Mouse (Mus musculus) colon, adult 2 months (tissue): ENCODE data around the gene S100a5. TPM values are rescaled to one million over a fixed set of nuclear protein-coding genes. Genes with fewer than 3 reads are reported as not detected.

Source experiments
- polyA plus RNA-seq: library from polyadenylated mRNA; depleted of rRNA; stranded (reverse); fragments of >200 nt; gene quantifications from 2 replicates; pipeline ENCODE4 v1.2.3, GENCODE M21; 2012; rRNA removed

The S100a5 gene
- polyA plus RNA-seq = not detected in 2 replicates

DNA sequence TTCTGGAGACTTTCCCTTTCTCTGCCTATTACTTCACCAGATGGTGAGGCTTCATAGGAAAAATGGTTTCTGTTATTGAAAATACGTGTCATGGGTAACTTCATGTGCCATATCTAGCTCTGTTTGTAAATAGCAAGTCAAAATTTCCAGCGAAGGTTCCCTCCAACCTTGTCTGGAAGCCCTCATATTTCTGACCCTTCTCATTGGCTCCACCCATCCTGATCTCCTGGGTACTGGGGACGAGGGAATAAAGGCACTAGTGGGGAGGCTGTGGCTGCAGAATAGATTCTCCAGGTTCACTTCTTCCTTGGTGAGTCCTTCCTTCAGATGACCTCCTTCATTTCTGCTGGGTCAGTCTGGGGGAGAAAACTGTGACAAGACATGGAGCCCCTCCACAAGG is at the start of gene S100a5:
TSS of gene S100a5 (plus strand) at position 301 of the 400 bp plus-strand sequence.

DNA sequence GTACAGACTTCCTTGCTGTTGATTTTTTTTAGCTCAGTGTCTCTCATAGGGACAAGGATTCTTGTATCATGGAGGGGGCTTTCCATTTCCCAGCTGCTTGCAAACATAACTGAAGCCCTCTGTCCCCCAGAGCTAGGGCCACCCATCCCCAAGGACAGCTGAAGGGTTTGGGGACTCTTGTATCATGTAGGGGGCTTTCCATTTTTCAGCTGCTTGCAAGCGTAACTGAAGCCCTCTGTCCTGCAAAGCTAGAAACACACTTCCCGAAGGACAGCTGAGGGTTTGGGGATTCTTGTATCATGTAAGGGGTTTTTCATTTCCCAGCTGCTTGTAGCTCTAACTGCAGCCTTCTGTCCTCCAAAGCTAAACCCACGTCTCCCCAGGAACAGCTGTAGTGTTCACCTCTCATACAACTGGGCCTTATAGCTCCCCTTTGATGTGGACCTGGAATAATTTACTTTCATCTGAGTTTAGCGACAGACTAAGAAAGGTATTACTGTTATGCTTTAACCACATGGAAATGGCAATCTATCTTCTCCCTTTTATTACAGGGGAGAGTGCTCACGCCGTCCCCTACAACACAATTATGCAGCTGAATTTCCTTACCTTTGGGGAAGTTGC is 48.2 kb upstream of the S100a5 start, which contains the start of gene S100a3:
TSS of gene S100a3 (plus strand) at position 571 of the 621 bp plus-strand sequence.

DNA sequence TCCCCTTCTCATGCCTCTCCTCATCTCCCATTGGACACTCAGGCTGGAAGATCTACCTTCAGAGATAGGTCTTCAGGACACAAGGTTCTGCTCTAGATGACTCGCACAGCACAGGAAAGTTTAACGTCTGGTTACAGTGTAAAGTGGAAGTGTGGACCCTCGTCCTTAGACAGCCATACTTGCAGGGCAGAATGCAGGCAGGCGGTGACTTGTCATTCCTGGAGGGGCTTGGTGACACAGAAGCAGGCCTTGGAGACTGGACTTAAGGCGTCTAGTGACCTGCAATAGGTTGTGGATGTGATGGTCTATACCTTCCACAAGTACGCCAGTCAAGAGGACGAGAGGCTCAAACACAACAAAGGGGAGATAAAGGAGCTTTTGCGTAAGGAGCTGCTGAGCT is 18.4 kb upstream of the S100a5 start, which contains the start of gene S100a2:
TSS of gene S100a2 (plus strand) at position 301 of the 400 bp plus-strand sequence.

DNA sequence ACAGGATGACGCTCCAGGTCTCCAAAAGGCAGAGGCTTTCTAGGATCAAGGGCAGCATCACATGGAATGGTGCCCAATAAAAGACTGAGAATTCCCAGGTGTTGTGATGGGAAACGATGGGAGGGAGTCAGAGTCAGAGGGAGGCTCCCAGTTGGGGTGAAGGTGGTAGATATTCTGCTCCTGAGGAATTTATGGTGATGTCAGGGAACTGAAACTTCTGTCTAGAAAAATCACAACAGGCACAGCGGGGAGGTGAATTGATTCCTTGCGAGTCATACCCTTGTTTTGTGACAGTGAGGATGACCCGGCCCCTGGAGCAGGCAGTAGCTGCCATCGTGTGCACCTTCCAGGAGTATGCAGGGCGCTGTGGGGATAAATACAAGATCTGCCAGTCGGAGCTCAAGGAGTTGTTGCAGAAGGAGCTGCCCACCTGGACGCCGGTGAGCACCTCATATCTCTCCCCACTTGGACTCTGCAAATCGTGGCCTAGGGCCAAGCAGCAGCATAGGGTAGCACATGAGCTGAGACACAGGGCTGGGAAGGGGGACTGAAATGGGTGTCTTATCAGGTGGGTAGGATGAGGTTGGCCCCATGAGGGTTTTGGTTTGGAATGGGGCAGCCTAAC is 6.7 kb upstream of the S100a5 start, which contains the start of gene Gm42674:
TSS of gene Gm42674 (plus strand) at position 419 of the 625 bp plus-strand sequence.

DNA sequence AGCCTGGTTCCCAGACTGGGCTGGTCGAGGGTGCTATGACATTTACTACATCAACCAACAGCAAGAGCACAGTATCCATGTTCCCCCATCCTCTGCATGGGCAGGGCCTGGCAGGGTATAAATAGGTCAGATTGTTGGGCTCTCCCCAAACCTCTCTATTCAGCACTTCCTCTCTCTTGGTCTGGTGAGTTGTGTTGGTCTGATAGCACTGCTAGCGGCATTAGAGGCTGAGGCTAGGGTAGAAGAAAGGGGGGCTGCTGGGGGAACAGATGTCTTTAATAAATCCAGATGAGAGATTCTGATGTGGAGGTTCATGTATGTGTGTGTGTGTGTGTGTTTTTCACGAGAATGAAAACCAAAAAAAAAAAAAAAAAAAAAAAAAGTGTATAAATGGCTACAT is 4.7 kb upstream of the S100a5 start, which contains the start of gene S100a4:
TSS of gene S100a4 (plus strand) at position 149 of the 400 bp plus-strand sequence.

DNA sequence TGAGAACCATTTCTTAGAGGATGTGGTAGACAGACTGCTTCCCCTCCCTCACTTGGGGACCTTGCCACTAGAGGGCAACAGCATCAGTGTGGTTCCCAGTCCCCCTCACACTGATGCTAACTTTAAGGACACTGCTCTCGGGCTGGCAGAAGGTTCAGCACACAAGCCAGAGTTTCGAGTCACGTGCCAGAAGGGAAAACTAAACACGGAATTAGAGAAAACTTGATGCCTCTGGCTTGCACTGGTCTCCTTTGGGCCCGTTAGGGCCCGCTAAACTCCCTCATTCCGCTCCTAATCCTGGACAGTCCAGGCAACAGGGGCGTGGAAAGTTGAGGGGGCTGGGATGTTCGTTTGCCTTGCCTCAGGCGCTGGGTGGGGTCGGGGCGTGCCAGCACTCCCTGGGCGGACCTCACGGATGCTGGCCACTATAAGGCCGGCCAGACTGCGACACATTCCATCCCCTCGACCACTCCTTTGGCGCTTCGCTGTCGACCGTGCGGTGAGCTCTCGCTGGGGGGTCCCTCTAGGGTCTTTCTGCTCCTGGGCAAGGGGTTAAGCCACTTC is 4.5 kb downstream of the S100a5 start, which contains the start of gene S100a6:
TSS of gene S100a6 (plus strand) at position 155 of the 564 bp plus-strand sequence.

DNA sequence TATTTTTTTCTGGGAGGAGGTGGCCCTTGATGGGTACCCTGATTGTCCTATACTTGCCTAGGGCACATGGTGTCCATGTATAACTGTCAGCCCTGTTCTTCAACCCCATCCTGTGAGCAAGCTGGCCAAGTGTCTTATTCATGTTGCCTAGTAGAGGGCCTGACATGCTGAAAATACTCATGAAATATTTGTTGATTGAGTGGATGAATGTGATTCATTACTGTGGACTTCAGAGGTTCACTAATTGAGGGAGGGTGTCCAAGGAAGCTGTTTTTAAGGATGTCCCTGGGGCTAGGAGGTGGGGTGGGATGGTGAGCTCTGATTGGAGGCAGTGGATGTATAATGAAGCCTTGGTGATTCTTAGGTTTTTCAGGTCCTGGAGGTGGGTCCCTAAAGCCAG is 45.4 kb downstream of the S100a5 start, which contains the start of gene S100a7a:
TSS of gene S100a7a (plus strand) at position 301 of the 400 bp plus-strand sequence.

Other genes starting within 250 kb of the S100a5 start
- 11.7 and 12.2 TPM in 2 replicates for gene Slc27a3, start 218.6 kb upstream of the S100a5 start, polyA plus RNA-seq
- 24.1 and 28.2 TPM in 2 replicates for gene Ints3, start 174.9 kb upstream of the S100a5 start, polyA plus RNA-seq
- gene Npr1, start 142.7 kb upstream of the S100a5 start, polyA plus RNA-seq = 7.2 and 7.4 TPM in 2 replicates
- 10.1 and 10.5 TPM in 2 replicates for gene Ilf2, start 132.4 kb upstream of the S100a5 start, polyA plus RNA-seq
- gene Snapin, start 117.5 kb upstream of the S100a5 start, polyA plus RNA-seq = 14.8 and 15.0 TPM in 2 replicates
- gene Chtop, start 99.0 kb upstream of the S100a5 start, polyA plus RNA-seq = 29.8 and 34.1 TPM in 2 replicates
- gene S100a1, start 94.1 kb upstream of the S100a5 start, polyA plus RNA-seq = 199 and 230 TPM in 2 replicates
- 61.5 and 65.1 TPM in 2 replicates for gene S100a13, start 94.1 kb upstream of the S100a5 start, polyA plus RNA-seq
- gene S100a14, start 81.7 kb upstream of the S100a5 start, polyA plus RNA-seq = 29.0 and 52.1 TPM in 2 replicates
- gene S100a16, start 71.3 kb upstream of the S100a5 start, polyA plus RNA-seq = 267 and 284 TPM in 2 replicates
- gene S100a3, start 47.9 kb upstream of the S100a5 start, polyA plus RNA-seq = 0.41 and 0.50 TPM in 2 replicates
- not detected in 2 replicates for gene S100a2, start 18.3 kb upstream of the S100a5 start, polyA plus RNA-seq
- not detected in 2 replicates for gene Gm42674, start 6.6 kb upstream of the S100a5 start, polyA plus RNA-seq
- 10.2 and 12.3 TPM in 2 replicates for gene S100a4, start 4.8 kb upstream of the S100a5 start, polyA plus RNA-seq
- 1,904 and 2,022 TPM in 2 replicates for gene S100a6, start 4.4 kb downstream of the S100a5 start, polyA plus RNA-seq
- 0.54 and 0.59 TPM in 2 replicates for gene S100a7a, start 45.5 kb downstream of the S100a5 start, polyA plus RNA-seq
- not detected in 2 replicates for gene S100a8, start 60.5 kb downstream of the S100a5 start, polyA plus RNA-seq
- 0.49 TPM in 1 of 2 replicates, not detected in the other for gene S100a9, start 87.2 kb downstream of the S100a5 start, polyA plus RNA-seq
- gene Pglyrp4, start 118.4 kb downstream of the S100a5 start, polyA plus RNA-seq = not detected in 2 replicates
- not detected in 2 replicates for gene Gm5849, start 169.4 kb downstream of the S100a5 start, polyA plus RNA-seq